Mouse (Mus musculus): ENCODE measurements around the gene Ranbp9. TPM values are rescaled to one million over a fixed set of nuclear protein-coding genes. Genes with fewer than 3 reads are reported as not detected.
"Not testable (repeated sequence)": the region's sequence is repeated elsewhere in the genome, so short reads cannot be mapped to it uniquely, and the experiment has no call there.

Ranbp9 gene
- total RNA-seq, 2 experiments from 2014 or later: 43.3 to 43.6 TPM

DNA sequence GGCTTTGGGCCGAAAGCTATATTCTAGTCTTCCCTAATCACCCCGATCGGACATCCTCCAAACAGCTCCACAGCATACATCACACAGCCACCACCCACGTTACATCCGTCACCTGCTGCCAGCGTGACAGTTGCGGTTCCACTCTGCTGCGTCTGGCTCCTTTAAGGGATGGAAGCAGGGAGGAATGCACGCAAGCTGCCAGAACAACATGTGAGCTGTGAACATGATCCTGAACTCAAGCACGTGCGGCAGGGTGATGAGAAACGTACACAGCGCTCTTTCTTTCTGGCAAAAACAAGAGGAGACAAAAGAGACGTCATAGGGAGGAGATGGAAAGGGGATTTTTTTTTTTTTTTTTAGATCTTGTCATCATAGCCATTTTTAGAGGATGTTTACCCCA lies 17.8 kb upstream of the Ranbp9 start:
- DNase-seq (ENCODE audit: low spot score): no peak
- intact Hi-C loops (cut with DNase I): no loop called here

GRCm38 (mm10) chr13:43497769-43498168 lies 16.7 kb upstream of the Ranbp9 start:
- no peak for DNase-seq (ENCODE audit: low spot score)
- intact Hi-C loops (cut with DNase I): no loop called here

- DNase-seq (ENCODE audit: low spot score): no peak
- intact Hi-C loops (cut with DNase I): no loop called here
Observed at GRCm38 (mm10) chr13:43496660-43497059, 15.6 kb upstream of the Ranbp9 start.

GRCm38 (mm10) chr13:43495645-43496044 lies 14.6 kb upstream of the Ranbp9 start:
- DNase-seq (ENCODE audit: low spot score): no peak
- intact Hi-C loops (cut with DNase I): no loop called here

DNA sequence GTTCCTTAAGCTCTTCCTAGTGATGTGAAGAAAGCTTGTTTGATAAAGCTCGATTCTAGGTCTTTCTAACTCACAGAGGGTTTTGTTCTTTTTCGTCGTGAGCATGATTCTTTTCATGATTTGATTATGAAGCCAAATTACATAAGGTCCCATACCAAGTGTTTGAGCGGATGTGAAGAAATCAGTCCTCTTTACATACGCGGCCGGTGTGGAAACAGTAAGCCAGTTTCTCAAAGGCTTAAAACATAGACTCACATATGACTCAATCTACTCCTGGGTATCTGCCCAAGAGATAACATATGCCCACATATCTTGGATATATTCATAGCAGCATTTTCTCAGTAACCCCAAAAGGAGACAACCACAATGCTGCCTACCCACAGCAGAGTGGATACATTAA lies 12.6 kb upstream of the Ranbp9 start:
- intact Hi-C loops (cut with DNase I): no loop called here
- no peak for DNase-seq (ENCODE audit: low spot score)

DNA sequence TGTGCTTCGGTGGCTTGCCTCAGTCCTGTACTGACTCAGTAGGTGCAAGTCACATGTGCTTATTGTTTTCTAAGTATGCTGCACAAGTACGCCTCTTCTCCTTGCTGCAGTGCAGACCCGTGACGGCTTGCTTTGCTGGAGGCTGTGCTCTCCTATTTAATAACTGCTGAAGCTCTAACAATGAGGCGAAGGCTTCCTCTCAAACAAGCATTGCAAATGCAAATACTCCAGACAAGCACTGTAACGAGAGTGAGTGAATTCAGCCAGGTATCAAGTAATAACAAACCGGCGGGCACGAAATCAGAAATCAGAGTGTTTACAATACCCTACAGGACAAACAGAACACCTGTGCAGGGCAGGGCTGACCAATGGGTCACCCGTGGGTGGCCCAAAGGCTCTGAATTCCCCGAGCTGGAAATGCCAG lies 12.0 kb upstream of the Ranbp9 start:
- no peak for DNase-seq (ENCODE audit: low spot score)
- intact Hi-C loops (cut with DNase I): no loop called here

- intact Hi-C loops (cut with DNase I): no loop called here
- no peak for DNase-seq (ENCODE audit: low spot score)
Observed at GRCm38 (mm10) chr13:43486501-43487213, 5.6 kb upstream of the Ranbp9 start.

DNA sequence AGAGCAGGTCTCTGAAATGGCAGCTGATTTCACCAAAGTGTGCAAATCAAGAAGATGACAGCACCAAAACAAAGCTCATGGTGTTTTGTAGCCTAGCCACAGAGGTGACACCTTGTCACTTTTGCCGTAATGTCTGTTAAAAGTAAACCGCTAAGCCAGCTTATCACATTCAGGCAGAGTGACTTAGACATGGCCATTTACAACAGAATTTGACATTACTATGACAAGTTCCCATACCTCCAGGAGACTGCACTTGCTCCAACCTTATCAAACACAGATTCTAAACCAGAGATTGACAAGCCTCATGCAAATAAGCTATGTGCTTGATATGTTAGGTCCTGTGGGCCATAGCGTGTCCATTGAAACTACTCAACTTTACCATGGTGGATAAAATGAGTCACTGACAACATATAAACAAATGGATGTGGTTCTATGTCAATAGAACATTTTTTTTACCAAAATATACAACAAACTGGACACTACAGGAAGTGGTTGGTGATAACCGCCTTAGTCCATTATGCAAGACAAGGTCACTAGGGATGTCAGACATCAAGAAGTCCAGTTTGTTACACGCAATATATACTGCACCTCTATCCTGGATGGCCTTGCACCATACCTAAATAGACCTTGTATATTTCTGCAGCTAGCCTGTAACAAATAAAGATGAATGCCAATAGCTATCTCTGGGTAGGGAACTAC lies 4.3 kb upstream of the Ranbp9 start:
- intact Hi-C loops (cut with DNase I): no loop called here
- DNase-seq (ENCODE audit: low spot score): no peak

DNA sequence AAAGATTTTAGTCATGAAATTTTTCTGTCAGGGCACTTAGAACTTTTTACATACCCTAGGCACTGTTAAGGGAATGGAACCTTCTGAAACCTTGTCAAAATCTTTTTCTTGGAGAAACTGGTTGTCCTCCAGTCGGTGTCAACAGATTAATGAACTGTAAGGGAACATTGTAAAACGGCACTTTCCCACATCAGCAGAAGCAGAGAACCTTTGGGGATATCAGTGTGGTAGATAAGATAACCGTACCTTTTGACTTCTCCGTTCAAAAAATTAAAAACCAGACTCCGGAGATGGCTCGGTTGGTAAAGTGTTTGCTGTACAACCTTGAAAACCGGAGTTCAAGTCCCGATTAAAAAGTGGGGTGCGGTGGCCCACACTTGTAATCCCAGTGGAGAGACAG lies 1.7 kb upstream of the Ranbp9 start:
- DNase-seq (ENCODE audit: low spot score): no peak
- intact Hi-C loops (cut with DNase I): loop anchor here (5.0 kb wide), 3 partner anchors 60 to 85 kb away; partner anchors contain the start of gene Nol7

DNA sequence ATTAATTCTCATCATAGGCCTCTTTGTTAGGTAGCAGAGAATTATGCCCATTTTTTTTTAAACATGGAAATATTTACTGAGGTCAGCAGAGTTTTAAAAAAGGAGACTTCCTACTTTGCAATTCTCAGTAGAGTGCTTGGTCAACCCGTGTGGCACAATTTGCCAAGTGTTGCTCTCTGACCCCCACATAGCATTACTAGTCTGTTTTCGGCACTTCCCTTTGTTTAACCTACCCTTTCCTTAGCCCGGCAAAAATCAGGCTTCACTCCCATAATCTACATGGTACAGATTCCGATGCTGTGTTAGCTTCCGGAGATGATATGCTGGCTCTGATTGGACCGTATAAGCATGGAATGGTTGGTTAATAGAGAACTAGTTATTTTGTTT lies 770 bp upstream of the Ranbp9 start:
- intact Hi-C loops (cut with DNase I): loop anchor here (5.0 kb wide), 3 partner anchors 60 to 85 kb away; partner anchors contain the start of gene Nol7
- no peak for DNase-seq (ENCODE audit: low spot score)

GRCm38 (mm10) chr13:43480595-43480956 lies 506 bp downstream of the Ranbp9 start:
- intact Hi-C loops (cut with DNase I): loop anchor here (5.0 kb wide), 3 partner anchors 58 to 83 kb away; partner anchors contain the start of gene Nol7
- no peak for DNase-seq (ENCODE audit: low spot score)

- no peak for DNase-seq (ENCODE audit: low spot score)
- intact Hi-C loops (cut with DNase I): loop anchor here (5.0 kb wide), 3 partner anchors 58 to 83 kb away; partner anchors contain the start of gene Nol7
Observed at GRCm38 (mm10) chr13:43479767-43480571, 1.1 kb downstream of the Ranbp9 start.

- no peak for DNase-seq (ENCODE audit: low spot score)
- intact Hi-C loops (cut with DNase I): no loop called here
Observed at GRCm38 (mm10) chr13:43479024-43479705, 1.9 kb downstream of the Ranbp9 start.

GRCm38 (mm10) chr13:43478586-43478985 lies 2.5 kb downstream of the Ranbp9 start:
- intact Hi-C loops (cut with DNase I): no loop called here
- DNase-seq (ENCODE audit: low spot score): no peak

- intact Hi-C loops (cut with DNase I): no loop called here
Observed at GRCm38 (mm10) chr13:43477098-43477697, 3.9 kb downstream of the Ranbp9 start.

DNA sequence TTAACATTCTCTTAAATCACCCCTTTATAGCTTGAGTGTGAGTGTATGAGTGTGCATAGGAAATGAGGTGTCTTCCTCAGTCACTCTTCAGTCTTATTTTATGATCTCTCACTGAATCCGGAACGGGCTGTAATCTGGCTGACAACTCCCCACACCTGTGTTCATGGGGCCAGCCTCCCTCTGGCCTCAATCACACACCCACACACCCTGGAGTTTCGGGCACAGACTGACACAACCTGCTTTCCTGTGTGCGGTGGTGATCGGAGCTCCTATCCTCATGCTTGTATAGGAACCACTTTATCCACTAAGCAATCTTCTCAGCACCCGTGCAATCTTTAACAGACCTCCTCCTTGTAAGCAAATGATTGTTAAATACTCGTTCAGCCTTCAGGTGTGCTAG lies 4.9 kb downstream of the Ranbp9 start:
- intact Hi-C loops (cut with DNase I): no loop called here
- DNase-seq (ENCODE audit: low spot score): no peak

More at GRCm38 (mm10) chr13:43477098-43477697, 3.9 kb downstream of the Ranbp9 start:
- no peak for DNase-seq (ENCODE audit: low spot score)

GRCm38 (mm10) chr13:43474722-43475121 lies 6.4 kb downstream of the Ranbp9 start:
- intact Hi-C loops (cut with DNase I): loop anchor here (5.0 kb wide), 1 partner anchor 47 kb away; no protein-coding TSS in a partner anchor
- no peak for DNase-seq (ENCODE audit: low spot score)

- not testable (repeated sequence) for DNase-seq (ENCODE audit: low spot score)
- intact Hi-C loops (cut with DNase I): loop anchor here (5.0 kb wide), 1 partner anchor 45 kb away; no protein-coding TSS in a partner anchor
Observed at GRCm38 (mm10) chr13:43471861-43472260, 9.2 kb downstream of the Ranbp9 start.

- intact Hi-C loops (cut with DNase I): loop anchor here (5.0 kb wide), 1 partner anchor 42 kb away; no protein-coding TSS in a partner anchor
- no peak for DNase-seq (ENCODE audit: low spot score)
Observed at GRCm38 (mm10) chr13:43469607-43470006, 11.5 kb downstream of the Ranbp9 start.

All from heart, postnatal 25 days (tissue).